Mouse (Mus musculus) cerebellum, adult 2 months (tissue): ENCODE data around the gene Ncs1. TPM values are rescaled to one million over a fixed set of nuclear protein-coding genes. Genes with fewer than 3 reads are reported as not detected.

ENCODE experiments used
- DNase-seq, 2 experiments: peaks; one replicate each; pipeline ENCODE4 v3.0.0; 2021
- H3K27ac ChIP-seq: fragments of 200-500 bp; 2 replicates; pipeline ENCODE4 v1.5.1; 2012; ENCODE audit warnings: low read length, control low read depth, inconsistent platforms; ENCODE audit not compliant: insufficient read depth
- H3K27me3 ChIP-seq: fragments of 200-500 bp; 2 replicates; pipeline ENCODE4 v1.6.1; 2012; ENCODE audit warnings: inconsistent platforms, mild to moderate bottlenecking, low read length, moderate library complexity; ENCODE audit not compliant: control insufficient read depth, insufficient read depth
- H3K4me1 ChIP-seq: fragments of 200-500 bp; 2 replicates; pipeline ENCODE4 v1.6.1; 2011; ENCODE audit warnings: low read length; ENCODE audit not compliant: control insufficient read depth, insufficient read depth
- H3K4me3 ChIP-seq: fragments of 200-500 bp; replicated peaks from 2 replicates; pipeline ENCODE3; 2011; ENCODE audit warnings: mild to moderate bottlenecking, low read depth, low read length, control low read depth; ENCODE audit not compliant: insufficient read depth
- CTCF ChIP-seq: fragments of 200-500 bp; IDR thresholded peaks from 2 replicates; pipeline ENCODE4 v1.5.1; 2011; ENCODE audit warnings: low read depth, mild to moderate bottlenecking, control low read depth, low read length, moderate library complexity, borderline replicate concordance; ENCODE audit not compliant: insufficient read depth
- POLR2A ChIP-seq: fragments of 200-500 bp; IDR thresholded peaks from 2 replicates; pipeline ENCODE4 v1.6.1; 2011; ENCODE audit warnings: low read length, control low read depth, borderline replicate concordance; ENCODE audit not compliant: insufficient read depth
- WGBS: fragments of 180-500 bp; shearing (Covaris S2); methylation state at CpG from one replicate; pipeline ENCODE4 v1.1.7; 2018; 5-methylcytosine and 5-hydroxymethylcytosine counted together
- polyA plus RNA-seq: library from polyadenylated mRNA; depleted of rRNA; stranded (reverse); fragments of >200 nt; gene quantifications from 2 replicates; pipeline ENCODE4 v1.2.3, GENCODE M21; 2012

Gene Ncs1
- polyA plus RNA-seq, 1 experiment, result 126 TPM

- 19% methylated on average over 7 of the region's 7 CpGs for WGBS
- DNase-seq, result no peak
- H3K27me3 ChIP-seq, result no peaks in the 10 kb centered on the region
- H3K4me1 ChIP-seq, result no peaks in the 10 kb centered on the region
- no peak overlapping the region for H3K27ac ChIP-seq
- H3K4me3 ChIP-seq, result no peak overlapping the region
- no peak for TF ChIP-seq POLR2A
Observed at GRCm38 (mm10) chr2:31220844-31221243, 24.8 kb upstream of the Ncs1 start.

GRCm38 (mm10) chr2:31221582-31221981 lies 24.0 kb upstream of the Ncs1 start:
- H3K4me3 ChIP-seq, result no peak overlapping the region
- H3K27ac ChIP-seq, result no peak overlapping the region
- WGBS, result 73% methylated on average over 5 of the region's 5 CpGs
- TF ChIP-seq POLR2A (no peak), CTCF (no peak)
- no peaks in the 10 kb centered on the region for H3K27me3 ChIP-seq
- H3K4me1 ChIP-seq, result no peaks in the 10 kb centered on the region
- DNase-seq, result no peak

GRCm38 (mm10) chr2:31228768-31229311 lies 16.8 kb upstream of the Ncs1 start:
- no peaks in the 10 kb centered on the region for H3K27me3 ChIP-seq
- H3K27ac ChIP-seq, result no peak overlapping the region
- H3K4me1 ChIP-seq, result no peaks in the 10 kb centered on the region
- TF ChIP-seq CTCF (0 out of 2 replicates have a peak, but pooled peaks have one; percentile 8), POLR2A (no peak)
- DNase-seq, result no peak
- WGBS, result 63% methylated on average over 1 of the region's 1 CpGs
- no peak overlapping the region for H3K4me3 ChIP-seq

GRCm38 (mm10) chr2:31239203-31239696 lies 6.4 kb upstream of the Ncs1 start:
- Histone ChIP-seq H3K27ac (no peak overlapping the region), H3K4me3 (peak overlapping the region; percentile 54), H3K4me1 (no peaks in the 10 kb centered on the region), H3K27me3 (no peaks in the 10 kb centered on the region)
- DNase-seq, result peak; percentile 51 to 55
- peak; percentile 84 for TF ChIP-seq CTCF
- TF ChIP-seq POLR2A, result no peak
- 32% methylated on average over 23 of the region's 23 CpGs for WGBS

- Histone ChIP-seq H3K27ac (no peak overlapping the region), H3K27me3 (no peaks in the 10 kb centered on the region), H3K4me1 (no peaks in the 10 kb centered on the region), H3K4me3 (no peak overlapping the region)
- no peak for TF ChIP-seq CTCF
- no peak for TF ChIP-seq POLR2A
- DNase-seq, result peak in 1 of 2 experiments; percentile 9
- WGBS, result 91% methylated on average over 6 of the region's 6 CpGs
Observed at GRCm38 (mm10) chr2:31239833-31240232, 5.8 kb upstream of the Ncs1 start.

GRCm38 (mm10) chr2:31241639-31242038 lies 4.0 kb upstream of the Ncs1 start:
- DNase-seq, result peak in 1 of 2 experiments; percentile 15
- WGBS, result 15% methylated on average over 7 of the region's 7 CpGs
- H3K27ac ChIP-seq, result no peak overlapping the region
- no peaks in the 10 kb centered on the region for H3K4me1 ChIP-seq
- no peaks in the 10 kb centered on the region for H3K27me3 ChIP-seq
- TF ChIP-seq CTCF (no peak), POLR2A (no peak)
- no peak overlapping the region for H3K4me3 ChIP-seq

GRCm38 (mm10) chr2:31244216-31244615 lies 1.4 kb upstream of the Ncs1 start:
- WGBS, result 63% methylated on average over 8 of the region's 8 CpGs
- Histone ChIP-seq H3K4me3 (no peak overlapping the region), H3K4me1 (peaks cover 17% of the 10 kb centered on the region), H3K27me3 (no peaks in the 10 kb centered on the region), H3K27ac (no peak overlapping the region)
- DNase-seq, result peak in 1 of 2 experiments; percentile 39
- no peak for TF ChIP-seq CTCF
- TF ChIP-seq POLR2A, result no peak

GRCm38 (mm10) chr2:31245051-31245450 lies 572 bp upstream of the Ncs1 start:
- no peak for TF ChIP-seq CTCF
- TF ChIP-seq POLR2A, result no peak
- H3K4me3 ChIP-seq, result peak overlapping the region; percentile 91
- peak overlapping the region; percentile 62 for H3K27ac ChIP-seq
- H3K27me3 ChIP-seq, result no peaks in the 10 kb centered on the region
- 6% methylated on average over 5 of the region's 5 CpGs for WGBS
- DNase-seq, result no peak
- peaks cover 20% of the 10 kb centered on the region for H3K4me1 ChIP-seq
